Mouse (Mus musculus): ENCODE data around the gene Actr8. TPM values are rescaled to one million over a fixed set of nuclear protein-coding genes. Genes with fewer than 3 reads are reported as not detected.

The Actr8 gene
- polyA plus RNA-seq (2021; fragmentation: Nextera tagmentation), result 45.9 and 49.9 TPM in 2 replicates
- long read RNA-seq, experiment 1, transcript Actr8-201 (13 exons, 2,119 nt), result major isoform, 268 of 315 reads
- long read RNA-seq, experiment 1, partial matches to known transcripts, result 18 of 315 reads
- long read RNA-seq, experiment 1, other reads (novel, unspliced or antisense), result 25 of 315 reads
- long read RNA-seq, experiment 2, transcript Actr8-201 (13 exons, 2,119 nt), result major isoform, 59 of 74 reads
- long read RNA-seq, experiment 2, partial matches to known transcripts, result 8 of 74 reads
- long read RNA-seq, experiment 2, other reads (novel, unspliced or antisense), result 3 of 74 reads

GRCm38 (mm10) chr14:29978254-29979204 is at the start of gene Actr8:
TSS of gene Actr8 (plus strand) at chr14:29978337.

DNA sequence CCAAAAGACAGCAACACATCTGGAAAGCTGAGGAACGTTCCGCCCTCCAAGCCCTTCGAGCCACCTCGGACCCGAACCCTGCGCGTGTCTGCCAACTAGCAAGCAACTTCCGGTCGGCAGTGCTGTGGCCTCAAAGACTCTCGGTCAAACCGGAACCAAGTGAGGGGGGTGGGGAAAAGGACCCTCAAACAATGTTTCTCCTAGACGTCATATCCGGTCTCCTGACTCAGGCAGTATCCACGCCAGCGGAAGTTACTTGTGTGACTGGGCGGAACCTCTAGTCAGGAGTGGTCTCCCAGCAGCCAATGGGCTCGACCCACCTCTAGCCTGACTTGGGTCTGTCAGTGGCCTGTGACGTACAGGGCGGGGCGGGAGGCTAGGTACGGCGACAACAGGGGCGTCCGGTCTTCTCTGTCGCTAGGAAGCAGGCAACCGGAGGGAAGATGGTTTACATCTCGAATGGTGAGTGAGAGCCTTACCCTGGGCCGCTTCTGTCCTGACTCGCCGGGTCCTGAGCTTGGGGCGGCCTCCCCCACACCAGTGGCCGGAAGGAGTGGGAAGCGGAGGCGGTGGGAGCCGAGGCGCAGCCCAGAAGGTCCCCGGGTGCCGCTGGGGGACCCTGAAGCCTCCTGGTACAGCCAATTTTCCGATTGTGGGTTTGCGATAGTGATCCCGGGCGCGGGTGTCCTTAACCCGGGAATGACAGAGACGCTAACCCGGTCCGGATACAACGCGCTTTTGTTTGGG is 9.9 kb upstream of the Actr8 start, which contains the start of gene Selenok:
TSS of gene Selenok (plus strand) at position 234 of the 747 bp plus-strand sequence.

GRCm38 (mm10) chr14:30008733-30009575 is 30.8 kb downstream of the Actr8 start, which contains the start of the genes Il17rb and Chdh:
TSS of gene Il17rb (minus strand) at chr14:30008896.
TSS of gene Chdh (plus strand) at chr14:30009023.

Other genes with a start within 250 kb of the Actr8 start
- 465 and 575 TPM in 2 replicates for gene Selenok, start 10.0 kb upstream of the Actr8 start, polyA plus RNA-seq (2021; fragmentation: Nextera tagmentation)
- gene Il17rb, start 30.6 kb downstream of the Actr8 start, polyA plus RNA-seq (2021; fragmentation: Nextera tagmentation), result 0.91 and 0.97 TPM in 2 replicates
- gene Chdh, start 30.7 kb downstream of the Actr8 start, polyA plus RNA-seq (2021; fragmentation: Nextera tagmentation), result 0.31 and 0.76 TPM in 2 replicates

Data from left cerebral cortex, adult 6 months (tissue).